Mouse (Mus musculus) limb, embryonic 10.5 days (tissue): Measurements from ENCODE around the gene Camta1. TPM values are rescaled to one million over a fixed set of nuclear protein-coding genes. Genes with fewer than 3 reads are reported as not detected.

Experiments used
- DNase-seq: peaks from one replicate; pipeline ENCODE4 v3.0.0-alpha.2; 2017; ENCODE audit warnings: low spot score
- H3K27ac ChIP-seq: fragments of 300-500 bp; sonication (generic); 2 replicates; pipeline ENCODE4 v1.5.1; 2016; ENCODE audit warnings: mild to moderate bottlenecking
- H3K27me3 ChIP-seq: fragments of 300-500 bp; sonication (generic); 2 replicates; pipeline ENCODE4 v1.6.1; 2016; ENCODE audit warnings: low read depth, mild to moderate bottlenecking; ENCODE audit not compliant: poor library complexity, severe bottlenecking
- H3K36me3 ChIP-seq: fragments of 300-500 bp; sonication (generic); 2 replicates; pipeline ENCODE4 v1.6.1; 2016; ENCODE audit warnings: mild to moderate bottlenecking, moderate library complexity
- H3K4me1 ChIP-seq: fragments of 300-500 bp; sonication (generic); 2 replicates; pipeline ENCODE4 v1.6.1; 2016
- H3K4me3 ChIP-seq: fragments of 300-500 bp; sonication (generic); 2 replicates; pipeline ENCODE4 v1.5.1; 2016; ENCODE audit warnings: mild to moderate bottlenecking, moderate library complexity
- H3K9me3 ChIP-seq: fragments of 300-500 bp; sonication (generic); replicated peaks from 2 replicates; pipeline ENCODE4 v1.6.1; 2016; ENCODE audit warnings: mild to moderate bottlenecking
- WGBS: fragments of 180-500 bp; shearing (Covaris S2); methylation state at CpG from one replicate; pipeline ENCODE4 v1.1.7; 2016; 5-methylcytosine and 5-hydroxymethylcytosine counted together
- polyA plus RNA-seq: library from polyadenylated mRNA; unstranded; fragments of >200 nt; fragmentation: Nextera tagmentation; extraction: Ambion mirVana; gene quantifications from 2 replicates; pipeline ENCODE4 v1.2.1, GENCODE M21; 2016

The Camta1 gene
- polyA plus RNA-seq, 1 experiment from 2014 or later = 102 TPM

- no peaks in the 10 kb centered on the region for H3K9me3 ChIP-seq
- peaks cover 11% of the 10 kb centered on the region for H3K4me1 ChIP-seq
- DNase-seq = no peak
- no peak overlapping the region for H3K27ac ChIP-seq
- H3K36me3 ChIP-seq = no peaks in the 10 kb centered on the region
- no peak overlapping the region for H3K4me3 ChIP-seq
- 83% methylated on average over 10 of the region's 10 CpGs for WGBS
- H3K27me3 ChIP-seq = no peaks in the 10 kb centered on the region
These were observed 368.9 kb downstream of the Camta1 start for GRCm38 (mm10) chr4:151492786-151493185.

- Histone ChIP-seq H3K4me3 (no peak overlapping the region), H3K27me3 (peaks cover 12% of the 10 kb centered on the region), H3K9me3 (no peaks in the 10 kb centered on the region), H3K27ac (no peak overlapping the region), H3K36me3 (no peaks in the 10 kb centered on the region), H3K4me1 (peaks cover 8% of the 10 kb centered on the region; the same call in 1 of the 2 replicates)
- no peak for DNase-seq
- WGBS = 72% methylated on average over 8 of the region's 8 CpGs
These were observed 377.7 kb downstream of the Camta1 start for GRCm38 (mm10) chr4:151483977-151484313.

GRCm38 (mm10) chr4:151483299-151483976 is 378.2 kb downstream of the Camta1 start:
- 16% methylated on average over 21 of the region's 21 CpGs for WGBS

GRCm38 (mm10) chr4:151480928-151481327 is 380.7 kb downstream of the Camta1 start:
- Histone ChIP-seq H3K36me3 (no peaks in the 10 kb centered on the region), H3K4me1 (peaks cover 8% of the 10 kb centered on the region; the same call in 1 of the 2 replicates), H3K27me3 (peaks cover 12% of the 10 kb centered on the region), H3K27ac (no peak overlapping the region), H3K4me3 (no peak overlapping the region), H3K9me3 (no peaks in the 10 kb centered on the region)
- no peak for DNase-seq
- 87% methylated on average over 3 of the region's 3 CpGs for WGBS

More at GRCm38 (mm10) chr4:151483299-151483976, 378.2 kb downstream of the Camta1 start:
- no peak overlapping the region for H3K27ac ChIP-seq
- no peak overlapping the region for H3K4me3 ChIP-seq
- peaks cover 12% of the 10 kb centered on the region for H3K27me3 ChIP-seq
- no peaks in the 10 kb centered on the region for H3K36me3 ChIP-seq
- DNase-seq = peak; percentile 81
- H3K4me1 ChIP-seq = peaks cover 8% of the 10 kb centered on the region; the same call in 1 of the 2 replicates
- H3K9me3 ChIP-seq = no peaks in the 10 kb centered on the region

GRCm38 (mm10) chr4:151477950-151478349 is 383.7 kb downstream of the Camta1 start:
- DNase-seq = no peak
- 91% methylated on average over 6 of the region's 6 CpGs for WGBS
- no peak overlapping the region for H3K4me3 ChIP-seq

GRCm38 (mm10) chr4:151474895-151475470 is 386.7 kb downstream of the Camta1 start:
- Histone ChIP-seq H3K27me3 (no peaks in the 10 kb centered on the region), H3K27ac (no peak overlapping the region), H3K4me1 (peaks cover 3% of the 10 kb centered on the region; the same call in 1 of the 2 replicates), H3K36me3 (no peaks in the 10 kb centered on the region), H3K9me3 (no peaks in the 10 kb centered on the region), H3K4me3 (no peak overlapping the region)
- WGBS = 90% methylated on average over 16 of the region's 16 CpGs
- no peak for DNase-seq

More at GRCm38 (mm10) chr4:151477950-151478349, 383.7 kb downstream of the Camta1 start:
- Histone ChIP-seq H3K27ac (no peak overlapping the region), H3K9me3 (no peaks in the 10 kb centered on the region), H3K36me3 (no peaks in the 10 kb centered on the region), H3K27me3 (no peaks in the 10 kb centered on the region), H3K4me1 (peaks cover 5% of the 10 kb centered on the region; the same call in 1 of the 2 replicates)

- H3K27me3 ChIP-seq = no peaks in the 10 kb centered on the region
- 94% methylated on average over 4 of the region's 4 CpGs for WGBS
These were observed 389.8 kb downstream of the Camta1 start for GRCm38 (mm10) chr4:151471886-151472285.

GRCm38 (mm10) chr4:151468381-151468780 is 393.3 kb downstream of the Camta1 start:
- Histone ChIP-seq H3K4me3 (no peak overlapping the region), H3K27me3 (no peaks in the 10 kb centered on the region), H3K4me1 (peaks cover 27% of the 10 kb centered on the region), H3K27ac (no peak overlapping the region), H3K36me3 (no peaks in the 10 kb centered on the region), H3K9me3 (no peaks in the 10 kb centered on the region)
- 89% methylated on average over 5 of the region's 5 CpGs for WGBS
- DNase-seq = no peak

More at GRCm38 (mm10) chr4:151471886-151472285, 389.8 kb downstream of the Camta1 start:
- Histone ChIP-seq H3K4me3 (no peak overlapping the region), H3K36me3 (no peaks in the 10 kb centered on the region), H3K4me1 (no peaks in the 10 kb centered on the region), H3K9me3 (no peaks in the 10 kb centered on the region), H3K27ac (no peak overlapping the region)
- no peak for DNase-seq

- Histone ChIP-seq H3K36me3 (no peaks in the 10 kb centered on the region), H3K4me3 (no peak overlapping the region), H3K4me1 (peaks cover under 1% of the 10 kb centered on the region; the same call in 1 of the 2 replicates), H3K27me3 (no peaks in the 10 kb centered on the region), H3K27ac (no peak overlapping the region), H3K9me3 (no peaks in the 10 kb centered on the region)
- 76% methylated on average over 11 of the region's 11 CpGs for WGBS
- no peak for DNase-seq
These were observed 403.0 kb downstream of the Camta1 start for GRCm38 (mm10) chr4:151458686-151459085.

- Histone ChIP-seq H3K36me3 (no peaks in the 10 kb centered on the region), H3K27me3 (peaks cover 7% of the 10 kb centered on the region; the same call in 1 of the 2 replicates), H3K27ac (no peak overlapping the region), H3K4me3 (no peak overlapping the region), H3K9me3 (no peaks in the 10 kb centered on the region), H3K4me1 (peaks cover 20% of the 10 kb centered on the region; the same call in 1 of the 2 replicates)
- DNase-seq = no peak
- 99% methylated on average over 3 of the region's 3 CpGs for WGBS
These were observed 407.1 kb downstream of the Camta1 start for GRCm38 (mm10) chr4:151454611-151455010.

GRCm38 (mm10) chr4:151454065-151454464 is 407.6 kb downstream of the Camta1 start:
- Histone ChIP-seq H3K9me3 (no peaks in the 10 kb centered on the region), H3K4me3 (no peak overlapping the region), H3K4me1 (peaks cover 25% of the 10 kb centered on the region), H3K36me3 (no peaks in the 10 kb centered on the region), H3K27me3 (peaks cover 12% of the 10 kb centered on the region; the same call in 1 of the 2 replicates), H3K27ac (no peak overlapping the region)
- WGBS = 88% methylated on average over 3 of the region's 3 CpGs
- DNase-seq = no peak

GRCm38 (mm10) chr4:151451885-151452284 is 409.8 kb downstream of the Camta1 start:
- Histone ChIP-seq H3K27ac (no peak overlapping the region), H3K9me3 (no peaks in the 10 kb centered on the region), H3K27me3 (peaks cover 12% of the 10 kb centered on the region; the same call in 1 of the 2 replicates), H3K4me3 (no peak overlapping the region), H3K36me3 (no peaks in the 10 kb centered on the region), H3K4me1 (peaks cover 27% of the 10 kb centered on the region)
- WGBS = 85% methylated on average over 6 of the region's 6 CpGs
- DNase-seq = no peak

- peaks cover 27% of the 10 kb centered on the region for H3K4me1 ChIP-seq
- WGBS = 41% methylated on average over 8 of the region's 8 CpGs
- H3K36me3 ChIP-seq = no peaks in the 10 kb centered on the region
- H3K9me3 ChIP-seq = no peaks in the 10 kb centered on the region
- DNase-seq = no peak
- H3K27ac ChIP-seq = no peak overlapping the region
- no peak overlapping the region for H3K4me3 ChIP-seq
- peaks cover 12% of the 10 kb centered on the region; the same call in 1 of the 2 replicates for H3K27me3 ChIP-seq
These were observed 411.7 kb downstream of the Camta1 start for GRCm38 (mm10) chr4:151449981-151450380.
